Mouse (Mus musculus) CD4-positive, CD25-positive, alpha-beta regulatory T cell, adult 2 months (primary cell): ENCODE data around the gene Olfr924.
"Not testable (repeated sequence)": the region's sequence is repeated elsewhere in the genome, so short reads cannot be mapped to it uniquely, and the experiment has no call there.

Experiments used
- DNase-seq: peaks from one replicate; pipeline ENCODE4 v3.0.0-alpha.2; 2012; ENCODE audit warnings: low read depth, low spot score

Olfr924 gene

DNA sequence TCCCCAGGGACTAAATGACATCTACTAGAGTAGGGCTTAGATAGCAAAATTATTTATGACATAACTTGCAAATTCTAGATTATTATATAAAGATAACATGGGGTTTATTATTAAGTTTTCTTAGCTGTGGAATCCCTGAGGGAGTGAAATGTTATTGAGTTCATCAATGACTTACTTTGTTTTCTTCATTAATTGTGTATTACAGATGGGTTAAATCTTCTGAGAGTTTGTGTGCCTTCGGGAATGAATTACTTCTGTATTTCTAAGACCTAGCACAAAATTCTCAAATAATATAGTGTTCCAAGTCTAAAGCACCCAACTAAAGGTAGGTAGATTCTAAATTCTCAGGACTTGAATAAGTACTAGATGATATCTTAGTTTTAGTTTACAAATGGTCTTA is at the start of gene Olfr924:
Gene Olfr924, plus strand, starts transcription at position 301 of the 400 bp plus-strand sequence.
- no peak for DNase-seq

- no peak for DNase-seq
These were observed 38.6 kb upstream of the Olfr924 start for GRCm38 (mm10) chr9:38805696-38806095.

DNA sequence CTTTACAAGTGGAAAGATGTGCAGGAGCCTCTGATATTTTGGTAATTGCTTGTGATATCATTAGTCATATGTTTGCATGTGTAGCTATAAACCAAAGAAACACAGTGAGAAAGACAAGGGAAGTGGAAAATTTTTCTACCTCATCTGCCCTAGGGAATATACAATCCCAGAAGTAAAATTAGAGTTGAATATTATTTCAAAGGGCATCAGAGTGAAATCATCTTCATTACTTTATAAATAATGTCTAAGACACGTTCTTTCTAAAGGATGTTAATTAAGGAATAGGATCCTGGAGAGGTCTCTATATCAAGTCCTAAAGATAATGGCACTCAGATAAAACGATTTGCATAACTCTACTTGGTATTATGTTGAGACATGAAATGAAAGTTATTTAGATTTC is 29.9 kb upstream of the Olfr924 start, which contains the start of gene Olfr922:
Gene Olfr922, plus strand, starts transcription at position 301 of the 400 bp plus-strand sequence.
- no peak for DNase-seq

GRCm38 (mm10) chr9:38815458-38815986 is 28.7 kb upstream of the Olfr924 start:
- no peak for DNase-seq

DNA sequence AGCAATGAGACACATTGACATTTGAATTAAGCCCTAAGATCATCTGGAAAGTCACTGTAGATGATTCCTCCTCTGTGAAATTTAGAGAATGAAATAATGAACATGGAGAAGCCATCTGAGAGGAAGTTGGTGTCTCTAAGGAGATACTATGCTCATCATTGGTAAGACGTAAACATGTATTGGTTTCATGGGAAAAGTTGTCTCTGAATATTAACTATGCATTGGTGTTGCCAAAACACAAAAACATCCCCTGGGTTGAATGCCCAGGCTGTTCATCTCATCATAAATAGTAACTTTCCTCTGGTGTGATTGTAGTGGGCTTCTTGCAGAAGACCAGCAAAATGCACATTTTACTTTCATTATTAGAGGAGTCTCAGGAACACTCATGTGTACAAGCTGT is 18.0 kb upstream of the Olfr924 start, which contains the start of gene Olfr923:
Gene Olfr923, plus strand, starts transcription at position 301 of the 400 bp plus-strand sequence.
- no peak for DNase-seq

GRCm38 (mm10) chr9:38833027-38833426 is 11.2 kb upstream of the Olfr924 start:
- DNase-seq: no peak

DNA sequence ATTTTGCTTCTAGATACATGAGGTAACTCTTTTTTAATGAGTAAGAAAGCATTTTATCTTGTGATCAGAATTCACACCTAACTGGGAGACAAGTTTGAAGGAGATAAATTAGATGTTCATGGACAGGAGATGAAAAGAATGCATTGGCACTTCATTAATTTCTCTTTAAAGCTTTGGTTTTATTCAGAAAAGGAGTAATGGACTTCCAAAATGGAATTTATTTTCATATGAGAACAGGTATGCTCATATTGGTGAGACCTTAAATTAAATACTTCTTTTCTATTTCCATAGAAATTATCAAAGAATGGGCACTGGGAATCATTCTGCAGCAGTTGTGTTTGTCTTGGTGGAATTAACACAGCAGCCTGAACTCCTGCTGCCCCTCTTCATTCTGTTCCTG is 10.5 kb downstream of the Olfr924 start, which contains the start of gene Olfr26:
Gene Olfr26, plus strand, starts transcription at position 301 of the 400 bp plus-strand sequence.
- DNase-seq: no peak

GRCm38 (mm10) chr9:38874880-38875279 is 30.6 kb downstream of the Olfr924 start:
- not testable (repeated sequence) for DNase-seq

GRCm38 (mm10) chr9:38876826-38877225 is 32.6 kb downstream of the Olfr924 start, which contains the start of gene Olfr926:
Olfr926 (plus strand) TSS chr9:38877126.
- no peak for DNase-seq
